Mouse (Mus musculus): ENCODE measurements around the gene Slc25a34. TPM values are rescaled to one million over a fixed set of nuclear protein-coding genes. Genes with fewer than 3 reads are reported as not detected.

The Slc25a34 gene
- polyA plus RNA-seq, 1 experiment from 2014 or later = 0.26 TPM

GRCm38 (mm10) chr4:141574789-141575702, 48.6 kb downstream of the Slc25a34 start:
- H3K27ac ChIP-seq (ENCODE audit: low read depth) = no peak overlapping the region

DNA sequence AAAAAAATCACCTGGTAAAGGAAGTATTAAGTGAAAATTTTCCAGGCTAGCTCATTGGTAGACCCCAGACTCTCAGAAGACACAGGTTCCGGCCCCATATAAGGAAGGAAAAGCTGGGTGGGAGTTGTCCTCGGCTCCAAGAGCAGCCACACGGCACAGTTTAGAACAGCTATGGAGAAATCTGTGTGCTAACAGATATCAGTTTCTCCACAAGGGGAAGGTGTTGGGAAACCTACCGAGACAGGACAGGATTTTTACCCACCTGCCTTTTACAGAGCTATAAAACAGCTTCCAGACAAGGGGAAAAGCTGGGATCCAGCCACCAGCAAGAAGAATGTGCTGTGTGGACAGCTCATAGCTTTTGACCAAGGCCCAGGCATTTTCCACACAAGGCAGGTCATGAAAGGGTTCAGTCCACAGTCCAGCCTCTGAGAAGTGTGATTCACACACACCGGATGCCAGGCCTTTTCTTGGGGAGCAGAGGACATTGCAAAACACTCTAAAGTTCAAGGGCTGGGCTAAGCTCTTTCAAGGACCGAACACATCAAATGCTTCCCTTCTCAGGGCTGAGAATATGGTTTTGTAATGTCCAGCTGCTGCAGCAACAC, 50.2 kb downstream of the Slc25a34 start:
- 0 out of 2 replicates have a peak, but pooled peaks cover 9% of the 10 kb centered on the region for H3K4me1 ChIP-seq (replicated peaks; ENCODE audit: control insufficient read depth, insufficient read depth, low read length)
- no peaks in the 10 kb centered on the region for H3K9me3 ChIP-seq (ENCODE audit: control insufficient read depth, low read length)
- no peak overlapping the region for H3K4me3 ChIP-seq (ENCODE audit: low read depth, low read length)
- no peak overlapping the region for H3K9ac ChIP-seq (ENCODE audit: low read length)
- DNase-seq (ENCODE audit: low spot score) (peak; percentile 57), ATAC-seq (replicated peaks; ENCODE audit: low FRiP score, low TSS enrichment, low read depth) (no peak; the same call in 1 of the 2 replicates)
- H3K4me2 ChIP-seq (ENCODE audit: low read length) = no peak overlapping the region
- H3K27ac ChIP-seq (ENCODE audit: low read depth) = peak overlapping the region; percentile 40
- H3K27me3 ChIP-seq (replicated peaks; ENCODE audit: control insufficient read depth, insufficient read depth, low read length) = no peaks in the 10 kb centered on the region
- peaks cover 24% of the 10 kb centered on the region for H3K36me3 ChIP-seq (ENCODE audit: control insufficient read depth, insufficient read depth, low read length)
- 48% methylated on average over 6 of the region's 6 CpGs for WGBS

More at GRCm38 (mm10) chr4:141574789-141575702, 48.6 kb downstream of the Slc25a34 start:
- Histone ChIP-seq H3K27me3 (replicated peaks; ENCODE audit: control insufficient read depth, insufficient read depth, low read length) (no peaks in the 10 kb centered on the region), H3K4me3 (ENCODE audit: low read depth, low read length) (no peak overlapping the region), H3K4me1 (replicated peaks; ENCODE audit: control insufficient read depth, insufficient read depth, low read length) (0 out of 2 replicates have a peak, but pooled peaks cover 9% of the 10 kb centered on the region), H3K36me3 (ENCODE audit: control insufficient read depth, insufficient read depth, low read length) (peaks cover 38% of the 10 kb centered on the region), H3K4me2 (ENCODE audit: low read length) (0 out of 2 replicates have a peak overlapping the region, but pooled peaks have one; percentile 11), H3K9me3 (ENCODE audit: control insufficient read depth, low read length) (no peaks in the 10 kb centered on the region), H3K9ac (ENCODE audit: low read length) (no peak overlapping the region)
- DNase-seq (ENCODE audit: low spot score) (peak; percentile 95), ATAC-seq (replicated peaks; ENCODE audit: low FRiP score, low TSS enrichment, low read depth) (peak; percentile 23)
- 37% methylated on average over 27 of the region's 27 CpGs for WGBS

- ATAC-seq (replicated peaks; ENCODE audit: low FRiP score, low TSS enrichment, low read depth) (no peak), DNase-seq (ENCODE audit: low spot score) (no peak)
- H3K27ac ChIP-seq (ENCODE audit: low read depth) = peak overlapping the region; percentile 40; the same call in 1 of the 2 replicates
- 0 out of 2 replicates have a peak, but pooled peaks cover 9% of the 10 kb centered on the region for H3K4me1 ChIP-seq (replicated peaks; ENCODE audit: control insufficient read depth, insufficient read depth, low read length)
- H3K36me3 ChIP-seq (ENCODE audit: control insufficient read depth, insufficient read depth, low read length) = peaks cover 18% of the 10 kb centered on the region
- H3K4me2 ChIP-seq (ENCODE audit: low read length) = no peak overlapping the region
- H3K4me3 ChIP-seq (ENCODE audit: low read depth, low read length) = no peak overlapping the region
- no peaks in the 10 kb centered on the region for H3K27me3 ChIP-seq (replicated peaks; ENCODE audit: control insufficient read depth, insufficient read depth, low read length)
- 72% methylated on average over 7 of the region's 7 CpGs for WGBS
- no peak overlapping the region for H3K9ac ChIP-seq (ENCODE audit: low read length)
- H3K9me3 ChIP-seq (ENCODE audit: control insufficient read depth, low read length) = no peaks in the 10 kb centered on the region
Measured at GRCm38 (mm10) chr4:141572668-141573358, 50.8 kb downstream of the Slc25a34 start.

- Histone ChIP-seq H3K4me2 (ENCODE audit: low read length) (no peak overlapping the region), H3K27ac (ENCODE audit: low read depth) (no peak overlapping the region), H3K9me3 (ENCODE audit: control insufficient read depth, low read length) (no peaks in the 10 kb centered on the region), H3K9ac (ENCODE audit: low read length) (no peak overlapping the region), H3K4me3 (ENCODE audit: low read depth, low read length) (no peak overlapping the region), H3K27me3 (replicated peaks; ENCODE audit: control insufficient read depth, insufficient read depth, low read length) (no peaks in the 10 kb centered on the region), H3K36me3 (ENCODE audit: control insufficient read depth, insufficient read depth, low read length) (peaks cover 9% of the 10 kb centered on the region), H3K4me1 (replicated peaks; ENCODE audit: control insufficient read depth, insufficient read depth, low read length) (0 out of 2 replicates have a peak, but pooled peaks cover 9% of the 10 kb centered on the region)
- 56% methylated on average over 10 of the region's 10 CpGs for WGBS
- no peak for DNase-seq (ENCODE audit: low spot score)
- ATAC-seq (replicated peaks; ENCODE audit: low FRiP score, low TSS enrichment, low read depth) = 0 out of 2 replicates have a peak, but pooled peaks have one; percentile 12
Measured at GRCm38 (mm10) chr4:141571934-141572333, 51.7 kb downstream of the Slc25a34 start.

DNA sequence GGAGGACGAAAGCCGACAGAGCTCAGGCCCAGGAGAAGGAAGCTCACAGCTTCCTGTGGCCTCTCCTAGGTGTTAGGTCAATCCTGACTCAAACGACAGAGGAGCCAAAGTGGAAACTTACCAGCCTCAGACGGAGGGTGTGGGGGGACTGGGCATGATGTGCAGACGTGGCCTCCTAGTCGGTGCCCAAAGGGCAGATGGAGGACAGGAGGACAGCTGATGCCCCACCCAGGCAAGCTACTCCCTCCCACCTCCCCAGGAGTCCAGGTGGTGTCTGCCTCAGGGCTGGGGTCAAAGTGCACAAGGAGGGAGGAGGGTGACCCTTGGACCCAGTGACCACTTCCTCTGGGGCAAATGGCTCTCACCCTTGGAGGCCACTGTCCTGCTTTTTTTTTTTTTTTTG, 52.3 kb downstream of the Slc25a34 start:
- Histone ChIP-seq H3K27ac (ENCODE audit: low read depth) (no peak overlapping the region), H3K27me3 (replicated peaks; ENCODE audit: control insufficient read depth, insufficient read depth, low read length) (no peaks in the 10 kb centered on the region), H3K4me3 (ENCODE audit: low read depth, low read length) (no peak overlapping the region), H3K9me3 (ENCODE audit: control insufficient read depth, low read length) (no peaks in the 10 kb centered on the region), H3K4me1 (replicated peaks; ENCODE audit: control insufficient read depth, insufficient read depth, low read length) (0 out of 2 replicates have a peak, but pooled peaks cover 9% of the 10 kb centered on the region), H3K36me3 (ENCODE audit: control insufficient read depth, insufficient read depth, low read length) (peaks cover 3% of the 10 kb centered on the region), H3K4me2 (ENCODE audit: low read length) (no peak overlapping the region), H3K9ac (ENCODE audit: low read length) (no peak overlapping the region)
- no peak for ATAC-seq (replicated peaks; ENCODE audit: low FRiP score, low TSS enrichment, low read depth)
- DNase-seq (ENCODE audit: low spot score) = no peak
- 55% methylated on average over 6 of the region's 6 CpGs for WGBS

DNA sequence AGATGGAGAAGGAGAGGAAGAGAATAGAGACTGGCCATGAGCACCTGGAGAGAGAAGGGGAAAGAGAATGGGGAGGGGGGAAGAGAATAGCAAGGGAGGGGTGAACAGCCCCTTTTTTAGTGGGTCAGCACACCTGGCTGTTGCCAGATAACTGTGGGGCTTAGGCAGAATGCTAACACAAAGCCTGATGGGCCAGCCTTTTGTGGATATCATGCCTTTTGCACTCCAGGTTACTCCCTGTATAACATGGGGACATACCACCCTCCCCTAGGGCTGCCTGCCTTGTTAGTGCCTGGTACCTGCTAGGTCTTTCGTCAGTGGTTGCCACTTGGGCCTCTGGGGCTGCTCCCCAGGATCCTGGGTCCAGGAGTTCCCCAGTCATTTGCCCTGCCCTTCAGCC, 52.8 kb downstream of the Slc25a34 start:
- Histone ChIP-seq H3K36me3 (ENCODE audit: control insufficient read depth, insufficient read depth, low read length) (no peaks in the 10 kb centered on the region), H3K4me2 (ENCODE audit: low read length) (no peak overlapping the region), H3K9ac (ENCODE audit: low read length) (no peak overlapping the region), H3K9me3 (ENCODE audit: control insufficient read depth, low read length) (no peaks in the 10 kb centered on the region), H3K27me3 (replicated peaks; ENCODE audit: control insufficient read depth, insufficient read depth, low read length) (no peaks in the 10 kb centered on the region), H3K4me3 (ENCODE audit: low read depth, low read length) (no peak overlapping the region), H3K27ac (ENCODE audit: low read depth) (no peak overlapping the region), H3K4me1 (replicated peaks; ENCODE audit: control insufficient read depth, insufficient read depth, low read length) (0 out of 2 replicates have a peak, but pooled peaks cover 9% of the 10 kb centered on the region)
- 85% methylated on average over 1 of the region's 1 CpGs for WGBS
- ATAC-seq (replicated peaks; ENCODE audit: low FRiP score, low TSS enrichment, low read depth) = no peak
- no peak for DNase-seq (ENCODE audit: low spot score)

DNA sequence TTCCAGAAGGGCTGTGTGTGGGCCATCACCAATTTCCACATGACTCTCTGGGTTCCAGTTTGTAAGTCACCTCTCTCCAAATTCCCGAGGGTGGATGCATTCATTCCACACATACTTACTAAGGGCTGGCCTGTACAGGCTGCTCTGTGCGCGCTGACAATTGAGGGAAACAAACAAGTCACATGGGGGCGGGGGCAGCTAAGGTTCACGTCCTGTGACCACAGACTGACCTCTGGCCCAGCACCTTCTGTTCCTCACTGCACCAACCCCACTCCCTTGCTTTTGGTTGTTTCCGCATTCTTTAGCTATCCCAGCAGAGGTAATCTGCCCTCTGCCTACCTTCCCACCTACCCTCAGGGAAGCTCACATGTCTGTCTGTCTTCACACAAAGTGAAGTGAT, 53.6 kb downstream of the Slc25a34 start:
- ATAC-seq (replicated peaks; ENCODE audit: low FRiP score, low TSS enrichment, low read depth) (no peak), DNase-seq (ENCODE audit: low spot score) (no peak)
- H3K4me2 ChIP-seq (ENCODE audit: low read length) = no peak overlapping the region
- H3K27ac ChIP-seq (ENCODE audit: low read depth) = no peak overlapping the region
- H3K9ac ChIP-seq (ENCODE audit: low read length) = no peak overlapping the region
- H3K4me1 ChIP-seq (replicated peaks; ENCODE audit: control insufficient read depth, insufficient read depth, low read length) = 0 out of 2 replicates have a peak, but pooled peaks cover 10% of the 10 kb centered on the region
- no peaks in the 10 kb centered on the region for H3K9me3 ChIP-seq (ENCODE audit: control insufficient read depth, low read length)
- 53% methylated on average over 6 of the region's 6 CpGs for WGBS
- H3K27me3 ChIP-seq (replicated peaks; ENCODE audit: control insufficient read depth, insufficient read depth, low read length) = no peaks in the 10 kb centered on the region
- H3K36me3 ChIP-seq (ENCODE audit: control insufficient read depth, insufficient read depth, low read length) = no peaks in the 10 kb centered on the region
- H3K4me3 ChIP-seq (ENCODE audit: low read depth, low read length) = no peak overlapping the region

- 88% methylated on average over 5 of the region's 5 CpGs for WGBS
- H3K9me3 ChIP-seq (ENCODE audit: control insufficient read depth, low read length) = no peaks in the 10 kb centered on the region
- H3K27ac ChIP-seq (ENCODE audit: low read depth) = no peak overlapping the region
- H3K4me2 ChIP-seq (ENCODE audit: low read length) = no peak overlapping the region
- no peaks in the 10 kb centered on the region for H3K36me3 ChIP-seq (ENCODE audit: control insufficient read depth, insufficient read depth, low read length)
- H3K27me3 ChIP-seq (replicated peaks; ENCODE audit: control insufficient read depth, insufficient read depth, low read length) = no peaks in the 10 kb centered on the region
- ATAC-seq (replicated peaks; ENCODE audit: low FRiP score, low TSS enrichment, low read depth) (no peak), DNase-seq (ENCODE audit: low spot score) (no peak)
- 0 out of 2 replicates have a peak, but pooled peaks cover 10% of the 10 kb centered on the region for H3K4me1 ChIP-seq (replicated peaks; ENCODE audit: control insufficient read depth, insufficient read depth, low read length)
- H3K9ac ChIP-seq (ENCODE audit: low read length) = no peak overlapping the region
- H3K4me3 ChIP-seq (ENCODE audit: low read depth, low read length) = no peak overlapping the region
Measured at GRCm38 (mm10) chr4:141568966-141569365, 54.7 kb downstream of the Slc25a34 start.
